Mouse (Mus musculus) spleen, postnatal 10 days (tissue): ENCODE data around the gene Mybbp1a.
"Not testable (repeated sequence)": the region's sequence is repeated elsewhere in the genome, so short reads cannot be mapped to it uniquely, and the experiment has no call there.

Experiments
- DNase-seq, 2 experiments: peaks; one replicate each; pipeline ENCODE4 v3.0.0; 2021 to 2022; ENCODE audit warnings: low spot score in 2 of 2

Mybbp1a gene

DNA sequence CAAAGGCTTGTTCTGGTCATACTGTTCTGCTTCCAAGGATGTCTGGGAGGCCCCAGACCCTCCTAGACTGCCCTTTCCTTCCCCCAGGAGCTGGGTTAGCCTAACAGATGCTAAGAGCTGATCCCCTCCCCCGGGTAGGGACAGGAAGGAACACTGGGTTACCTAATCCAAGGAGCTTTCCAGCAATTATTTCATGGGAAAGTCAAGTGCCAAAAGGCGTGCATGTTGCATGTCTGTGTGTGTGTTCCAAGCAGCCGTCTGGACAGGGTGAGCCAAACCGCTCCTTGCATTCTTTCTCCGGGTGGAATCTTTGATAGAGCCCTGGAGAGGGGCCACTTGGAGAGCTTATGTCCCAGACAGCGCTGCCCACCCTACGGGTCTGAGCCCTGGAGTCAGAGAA, 28.1 kb upstream of the Mybbp1a start:
- no peak for DNase-seq

GRCm38 (mm10) chr11:72413601-72414190, 27.5 kb upstream of the Mybbp1a start:
- DNase-seq, result no peak

GRCm38 (mm10) chr11:72415155-72415554, 26.0 kb upstream of the Mybbp1a start:
- DNase-seq, result no peak

DNA sequence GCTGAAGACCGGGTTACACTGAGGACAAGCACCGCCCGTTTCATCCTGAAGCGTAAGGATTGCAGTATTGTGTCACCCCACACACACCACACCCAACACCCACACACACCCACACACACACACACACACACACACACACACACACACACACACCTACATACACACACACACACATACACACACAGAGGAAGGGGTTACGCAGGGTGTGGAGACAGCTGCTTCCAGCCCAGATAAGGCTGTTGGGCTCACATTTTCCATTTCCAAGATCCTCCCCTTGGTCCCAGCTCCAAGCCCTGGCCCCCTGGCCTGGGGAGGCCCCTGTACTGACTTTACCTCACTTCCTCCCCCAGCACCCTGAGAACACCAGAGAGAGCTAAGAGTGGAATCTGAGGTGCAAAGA, 24.5 kb upstream of the Mybbp1a start:
- no peak for DNase-seq

- no peak for DNase-seq
Measured at GRCm38 (mm10) chr11:72417376-72417775, 23.8 kb upstream of the Mybbp1a start.

DNA sequence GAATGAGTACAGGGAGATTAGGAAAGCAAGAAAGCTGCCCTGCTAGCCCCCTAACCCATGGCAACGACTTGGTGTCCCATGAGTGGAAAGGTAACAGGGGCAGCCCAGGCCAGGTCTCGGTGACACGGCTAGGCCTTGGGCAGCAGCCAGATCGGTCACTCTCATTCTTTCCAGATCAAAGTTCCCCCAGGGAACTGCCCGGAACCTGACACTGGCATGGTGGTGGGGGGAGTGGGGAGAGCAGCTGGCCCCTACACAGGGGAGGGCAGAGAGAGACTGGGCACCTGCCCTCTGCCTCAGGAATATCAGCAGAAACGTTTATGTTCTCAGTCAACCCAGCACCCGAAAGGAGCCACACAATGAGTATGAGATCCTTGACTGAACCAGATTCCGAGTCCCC, 22.9 kb upstream of the Mybbp1a start:
- no peak for DNase-seq

GRCm38 (mm10) chr11:72419006-72419405, 22.1 kb upstream of the Mybbp1a start:
- no peak for DNase-seq

DNA sequence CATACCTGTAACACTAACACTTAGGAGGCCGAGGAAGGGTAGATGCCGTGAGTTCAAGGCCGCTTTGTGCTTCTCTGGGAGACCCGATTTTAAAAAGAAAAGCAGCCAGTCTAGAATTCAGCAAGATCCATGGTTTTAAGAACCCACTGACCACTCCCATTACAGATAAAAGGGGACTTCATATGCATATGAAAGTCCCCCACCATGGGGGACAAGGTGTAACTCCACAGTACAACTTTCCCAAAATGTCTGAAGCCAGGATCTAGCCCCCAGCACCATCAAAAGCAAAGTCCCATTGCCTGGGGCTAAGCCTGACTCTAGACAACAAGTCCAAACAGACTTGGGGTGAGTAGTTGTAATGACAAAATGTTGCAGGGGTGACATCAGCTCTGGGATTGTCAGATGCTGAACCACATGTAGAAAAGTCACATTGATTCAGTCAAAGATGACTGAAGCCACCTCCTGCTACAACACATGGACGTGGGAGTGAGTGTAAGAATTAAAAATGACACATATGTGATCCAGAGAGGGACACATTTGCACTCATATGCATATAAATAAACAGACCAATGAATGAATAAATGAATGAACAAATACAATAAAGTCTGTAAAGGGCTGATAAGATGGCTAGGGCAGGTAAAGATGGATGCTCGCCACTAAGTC, 20.6 kb upstream of the Mybbp1a start:
- DNase-seq, result no peak

GRCm38 (mm10) chr11:72421518-72422278, 19.5 kb upstream of the Mybbp1a start:
- DNase-seq, result no peak

DNA sequence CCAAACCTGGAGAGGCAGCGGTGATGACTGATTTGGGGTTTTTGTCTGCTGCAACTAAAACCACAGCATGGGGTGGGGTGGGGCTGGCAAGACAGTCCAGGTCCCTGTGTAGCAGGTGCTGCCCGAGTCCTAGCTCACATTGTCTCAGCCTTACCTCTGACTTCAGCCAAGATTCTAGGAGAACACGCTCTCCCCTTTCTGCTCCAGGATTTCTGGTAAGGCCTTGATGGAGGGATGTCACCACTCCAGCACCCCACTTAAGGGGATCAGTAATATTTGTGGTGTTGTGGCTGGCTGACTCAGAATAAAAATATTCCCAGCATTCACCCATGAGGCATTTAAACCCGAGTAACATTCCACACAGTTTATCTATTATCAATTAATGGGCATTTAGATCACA, 17.5 kb upstream of the Mybbp1a start:
- no peak for DNase-seq

DNA sequence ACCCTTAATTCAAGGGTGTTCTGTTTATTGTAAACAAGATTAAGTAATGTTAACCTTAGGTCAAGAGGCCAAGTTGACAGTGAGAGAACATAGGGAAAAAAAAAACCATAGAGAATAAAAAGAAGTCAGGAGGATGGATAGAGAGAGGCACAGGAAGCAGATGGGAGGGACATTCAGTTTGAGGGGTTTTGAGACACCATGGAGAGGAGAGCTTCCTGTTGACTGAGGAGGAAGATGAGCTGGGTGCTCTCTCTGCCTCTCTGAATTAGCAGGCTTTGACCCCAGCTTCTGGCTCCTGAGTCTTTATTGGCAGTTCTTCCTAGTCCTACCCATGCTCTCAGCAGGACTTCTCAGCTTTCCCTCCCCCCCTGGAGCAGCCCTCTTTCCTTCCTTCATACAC, 16.0 kb upstream of the Mybbp1a start:
- no peak for DNase-seq

GRCm38 (mm10) chr11:72426884-72427283, 14.3 kb upstream of the Mybbp1a start:
- DNase-seq, result no peak

GRCm38 (mm10) chr11:72428694-72429093, 12.5 kb upstream of the Mybbp1a start:
- DNase-seq, result peak; percentile 77 to 92

GRCm38 (mm10) chr11:72429288-72429690, 11.9 kb upstream of the Mybbp1a start:
- peak; percentile 63 to 81 for DNase-seq

DNA sequence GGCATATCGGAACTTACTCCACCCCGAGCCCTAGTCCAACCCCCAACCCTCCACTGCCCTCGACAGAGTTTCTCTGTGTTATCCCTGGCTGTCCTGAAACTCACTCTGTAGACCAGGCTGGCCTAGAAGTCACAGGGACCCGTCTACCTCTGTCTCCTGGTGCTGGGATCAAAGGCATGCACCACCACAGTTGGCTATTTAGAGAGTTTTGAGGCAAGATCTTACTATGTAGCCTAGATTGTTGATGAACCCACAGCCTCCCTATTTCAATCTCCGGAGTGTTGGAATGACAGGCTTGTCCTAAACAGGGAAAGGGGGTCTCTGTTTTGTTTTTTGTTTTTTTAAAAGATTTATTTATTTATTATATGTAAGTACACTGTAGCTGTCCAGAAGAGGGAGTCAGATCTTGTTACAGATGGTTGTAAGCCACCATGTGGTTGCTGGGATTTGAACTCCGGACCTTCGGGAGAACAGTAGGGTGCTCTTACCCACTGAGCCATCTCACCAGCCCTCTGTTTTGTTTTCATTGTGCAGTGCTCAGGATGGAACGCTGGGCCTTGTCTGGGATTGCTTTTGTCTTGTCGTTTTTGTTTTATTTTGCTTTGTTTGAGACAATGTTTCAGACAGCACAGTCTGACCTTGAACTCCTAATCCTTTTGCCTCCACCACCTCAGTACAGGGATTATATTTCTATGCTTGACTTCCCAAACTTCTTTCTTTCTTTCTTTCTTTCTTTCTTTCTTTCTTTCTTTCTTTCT, 10.7 kb upstream of the Mybbp1a start:
- DNase-seq, result not testable (repeated sequence)

GRCm38 (mm10) chr11:72434963-72435693, 6.0 kb upstream of the Mybbp1a start, which contains the start of gene Ggt6:
TSS of gene Ggt6 (plus strand) at chr11:72435526.
- no peak for DNase-seq

DNA sequence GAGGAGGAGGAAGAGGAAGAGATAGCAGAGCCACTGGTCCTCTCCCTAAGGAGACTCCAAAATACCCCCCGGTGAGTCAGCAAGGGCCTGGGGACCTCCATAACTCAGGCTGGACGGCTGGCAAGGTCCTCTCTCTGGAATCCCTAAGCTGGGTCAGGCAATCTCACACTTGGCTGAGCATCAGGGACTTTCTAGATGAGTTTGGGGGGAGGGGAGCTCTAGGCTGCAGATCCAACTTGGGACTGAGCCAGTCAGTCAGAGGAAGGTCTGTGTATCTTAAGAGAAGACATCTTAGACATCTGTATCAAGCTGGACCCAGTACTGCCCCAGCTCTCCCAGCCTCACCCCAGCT, 5.5 kb upstream of the Mybbp1a start:
- DNase-seq, result no peak

GRCm38 (mm10) chr11:72436271-72436670, 4.9 kb upstream of the Mybbp1a start:
- DNase-seq, result no peak

- no peak for DNase-seq
Measured at GRCm38 (mm10) chr11:72436756-72437650, 4.2 kb upstream of the Mybbp1a start.

DNA sequence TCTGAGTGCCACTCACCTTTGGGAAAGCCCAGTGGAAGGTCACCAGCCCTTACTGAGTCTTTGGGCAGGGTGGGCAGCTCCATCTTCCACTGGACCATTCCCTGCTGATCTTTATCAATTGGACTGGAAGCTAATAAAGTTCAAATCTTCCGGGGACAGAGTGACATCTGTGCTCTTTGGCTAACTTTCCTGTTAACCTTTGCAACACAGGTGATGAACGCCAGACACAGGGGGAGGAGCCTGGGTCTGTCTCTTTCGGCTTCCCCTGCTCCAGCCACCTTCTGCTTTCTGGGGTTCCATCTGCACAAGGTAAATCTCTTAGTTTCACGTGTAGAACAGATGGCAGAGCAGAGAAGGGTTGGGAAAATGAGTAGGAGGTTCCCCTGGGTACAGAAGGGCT, 2.7 kb upstream of the Mybbp1a start:
- no peak for DNase-seq

- not testable (repeated sequence) for DNase-seq
Measured at GRCm38 (mm10) chr11:72440597-72440964, 574 bp upstream of the Mybbp1a start.
